Mouse (Mus musculus) C2C12 (cell line): ENCODE data around the gene Capg. TPM values are rescaled to one million over a fixed set of nuclear protein-coding genes. Genes with fewer than 3 reads are reported as not detected.

Experiments used
- H3K27me3 ChIP-seq: one replicate; pipeline ENCODE4 v1.6.1; 2011; ENCODE audit not compliant: control insufficient read depth, insufficient read depth, insufficient read length
- H3K36me3 ChIP-seq: one replicate; pipeline ENCODE4 v1.6.1; 2011; ENCODE audit not compliant: control insufficient read depth, insufficient read depth
- H3K4me3 ChIP-seq: one replicate; pipeline ENCODE4 v1.5.1; 2011; ENCODE audit warnings: mild to moderate bottlenecking, control low read depth; ENCODE audit not compliant: poor library complexity, insufficient read depth, severe bottlenecking
- H3K79me2 ChIP-seq: one replicate; pipeline ENCODE4 v1.6.1; 2011; ENCODE audit not compliant: control insufficient read depth, insufficient read depth
- H3K79me3 ChIP-seq: one replicate; pipeline ENCODE4 v1.6.1; 2011; ENCODE audit warnings: low read depth, control low read depth
- H3ac ChIP-seq: one replicate; pipeline ENCODE3; 2011; ENCODE audit warnings: low read depth; ENCODE audit not compliant: control insufficient read depth, insufficient read length
- CEBPB ChIP-seq: IDR thresholded peaks from one replicate; pipeline ENCODE4 v1.6.1; 2011; ENCODE audit warnings: low read depth, mild to moderate bottlenecking, control low read depth, moderate library complexity
- CTCF ChIP-seq: IDR thresholded peaks from one replicate; pipeline ENCODE4 v1.5.1; 2011; ENCODE audit not compliant: control insufficient read depth, insufficient read depth, insufficient read length
- FOSL1 ChIP-seq: IDR thresholded peaks from one replicate; pipeline ENCODE4 v1.8.0; 2011; ENCODE audit warnings: mild to moderate bottlenecking, low read length; ENCODE audit not compliant: poor library complexity, insufficient read depth, severe bottlenecking
- MAX ChIP-seq: IDR thresholded peaks from one replicate; pipeline ENCODE4 v1.6.1; 2011; ENCODE audit warnings: mild to moderate bottlenecking, control low read depth
- MYOD1 ChIP-seq: IDR thresholded peaks from one replicate; pipeline ENCODE4 v1.6.1; 2011; ENCODE audit warnings: low read depth; ENCODE audit not compliant: control insufficient read depth, insufficient read length
- MYOG ChIP-seq: IDR thresholded peaks from one replicate; pipeline ENCODE4 v1.6.1; 2011; ENCODE audit not compliant: control insufficient read depth, insufficient read length; ENCODE audit errors: extremely low read depth
- USF1 ChIP-seq: IDR thresholded peaks from one replicate; pipeline ENCODE4 v1.6.1; 2011; ENCODE audit warnings: low read depth, mild to moderate bottlenecking, control low read depth, moderate library complexity
- polyA plus RNA-seq: library from polyadenylated mRNA; unstranded; fragments of >200 nt; fragmentation: generic; extraction: Trizol; gene quantifications from one replicate; pipeline ENCODE4 v1.2.1, GENCODE M21; 2012; ENCODE audit warnings: missing spikeins

The Capg gene
- polyA plus RNA-seq, 1 experiment = 487 TPM

GRCm38 (mm10) chr6:72518842-72519241, 25.3 kb upstream of the Capg start:
- no peak overlapping the region for H3ac ChIP-seq
- no peaks in the 10 kb centered on the region for H3K27me3 ChIP-seq
- H3K79me3 ChIP-seq = no peaks in the 10 kb centered on the region
- H3K79me2 ChIP-seq = no peaks in the 10 kb centered on the region
- H3K36me3 ChIP-seq = no peaks in the 10 kb centered on the region
- H3K4me3 ChIP-seq = no peak overlapping the region
- TF ChIP-seq FOSL1 = no peak
- no peak for TF ChIP-seq USF1
- TF ChIP-seq MAX = no peak
- no peak for TF ChIP-seq CTCF
- TF ChIP-seq MYOD1 = no peak
- no peak for TF ChIP-seq MYOG
- no peak for TF ChIP-seq CEBPB

DNA sequence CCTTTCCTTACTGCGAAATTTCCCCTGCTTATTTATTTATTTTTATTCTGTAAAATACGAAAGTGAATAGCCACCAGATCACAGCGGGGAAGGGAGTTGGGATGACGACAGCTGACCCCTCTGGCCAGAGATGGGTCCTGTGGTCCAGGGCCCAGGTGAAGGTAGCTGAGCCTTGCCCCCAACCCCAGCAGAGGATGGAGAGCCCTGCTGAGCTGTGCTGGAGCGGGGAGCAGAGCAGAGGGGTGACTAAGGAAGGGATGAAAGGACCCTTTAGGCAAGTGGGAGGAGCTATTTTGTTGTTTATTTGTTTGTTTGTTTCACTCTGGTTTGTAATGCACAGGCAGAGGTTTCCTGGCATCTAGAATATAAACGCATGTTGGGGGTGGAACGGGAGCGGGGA, 24.9 kb upstream of the Capg start:
- H3K36me3 ChIP-seq = no peaks in the 10 kb centered on the region
- no peak overlapping the region for H3K4me3 ChIP-seq
- no peaks in the 10 kb centered on the region for H3K79me2 ChIP-seq
- H3K27me3 ChIP-seq = no peaks in the 10 kb centered on the region
- TF ChIP-seq MYOD1 (no peak), CTCF (no peak), USF1 (no peak), MAX (no peak), CEBPB (no peak), FOSL1 (no peak), MYOG (no peak)
- no peaks in the 10 kb centered on the region for H3K79me3 ChIP-seq
- H3ac ChIP-seq = no peak overlapping the region

DNA sequence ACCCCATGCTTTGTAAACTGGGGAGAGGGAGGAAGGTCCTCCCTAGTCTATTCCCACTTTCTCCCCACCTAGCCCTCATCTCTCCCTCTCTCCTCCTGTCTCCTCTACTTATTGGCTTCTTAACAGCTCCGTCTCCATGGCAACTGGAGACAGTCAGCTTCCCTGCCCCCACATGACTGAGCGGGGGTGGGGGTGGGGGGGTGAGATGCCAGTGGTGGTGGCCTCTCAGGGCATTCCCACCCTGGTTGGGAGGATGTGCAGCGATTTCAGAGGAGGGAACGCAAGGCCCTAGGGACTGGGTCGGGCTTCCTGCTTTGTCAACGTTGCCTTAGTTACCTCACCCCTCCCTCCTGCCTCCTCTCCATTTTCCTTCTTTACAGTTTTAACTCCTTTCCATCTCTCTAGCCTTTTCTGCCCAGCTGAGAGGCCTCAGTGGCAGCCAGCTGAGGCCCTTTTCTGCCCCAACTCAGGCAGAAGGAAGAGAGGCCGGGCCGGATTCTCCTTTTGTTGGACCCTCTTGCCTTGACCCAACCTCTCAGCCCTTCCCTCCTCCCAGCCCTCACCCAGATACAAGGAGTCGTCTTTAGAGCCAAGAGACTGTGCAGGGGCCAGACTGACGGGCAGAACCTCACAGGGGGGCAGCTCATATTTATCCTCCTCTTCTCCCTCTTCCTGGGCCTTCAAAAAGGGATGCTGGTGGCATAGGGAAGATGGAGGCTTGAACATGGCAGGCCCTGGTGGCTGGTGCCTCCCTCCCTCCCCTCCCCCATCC, 24.1 kb upstream of the Capg start:
- no peaks in the 10 kb centered on the region for H3K36me3 ChIP-seq
- H3ac ChIP-seq = no peak overlapping the region
- TF ChIP-seq CEBPB (no peak), MAX (no peak), CTCF (no peak), MYOD1 (no peak), USF1 (no peak), MYOG (no peak), FOSL1 (no peak)
- no peaks in the 10 kb centered on the region for H3K79me2 ChIP-seq
- H3K79me3 ChIP-seq = no peaks in the 10 kb centered on the region
- no peak overlapping the region for H3K4me3 ChIP-seq
- no peaks in the 10 kb centered on the region for H3K27me3 ChIP-seq

GRCm38 (mm10) chr6:72520904-72521303, 23.3 kb upstream of the Capg start:
- Histone ChIP-seq H3K79me3 (no peaks in the 10 kb centered on the region), H3ac (no peak overlapping the region), H3K79me2 (no peaks in the 10 kb centered on the region), H3K4me3 (no peak overlapping the region), H3K27me3 (no peaks in the 10 kb centered on the region), H3K36me3 (no peaks in the 10 kb centered on the region)
- TF ChIP-seq CTCF (no peak), CEBPB (no peak), FOSL1 (no peak), MYOG (no peak), MAX (no peak)

DNA sequence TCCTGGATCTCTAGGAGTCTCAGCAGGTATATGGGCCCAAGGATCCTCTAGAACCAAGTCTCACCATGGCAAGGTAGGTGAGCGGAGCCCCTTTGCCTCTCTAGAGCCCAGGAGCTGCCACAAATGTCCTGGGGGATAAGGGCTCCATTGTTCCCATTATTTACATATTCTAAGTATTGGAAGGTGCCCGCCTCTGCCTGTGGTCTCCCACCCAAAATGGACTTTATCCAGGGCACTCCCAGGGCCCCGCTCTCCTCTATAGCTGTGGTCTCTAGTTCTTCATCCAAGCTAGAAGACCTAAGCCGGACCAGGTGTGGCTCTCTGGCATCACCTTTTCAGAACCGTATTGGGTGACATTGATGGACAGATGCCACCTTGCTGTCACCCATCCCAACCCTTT, 22.6 kb upstream of the Capg start, which contains the start of gene Sh2d6:
Gene Sh2d6, minus strand, starts transcription at position 101 of the 400 bp plus-strand sequence.
- Histone ChIP-seq H3K27me3 (no peaks in the 10 kb centered on the region), H3K79me3 (no peaks in the 10 kb centered on the region), H3ac (no peak within 1 kb of the TSS), H3K36me3 (no peaks in the 10 kb centered on the region), H3K79me2 (no peaks in the 10 kb centered on the region), H3K4me3 (no peak within 1 kb of the TSS)
- TF ChIP-seq CEBPB (no peak), USF1 (no peak), MYOG (no peak), CTCF (no peak), MYOD1 (no peak), FOSL1 (no peak), MAX (no peak)

DNA sequence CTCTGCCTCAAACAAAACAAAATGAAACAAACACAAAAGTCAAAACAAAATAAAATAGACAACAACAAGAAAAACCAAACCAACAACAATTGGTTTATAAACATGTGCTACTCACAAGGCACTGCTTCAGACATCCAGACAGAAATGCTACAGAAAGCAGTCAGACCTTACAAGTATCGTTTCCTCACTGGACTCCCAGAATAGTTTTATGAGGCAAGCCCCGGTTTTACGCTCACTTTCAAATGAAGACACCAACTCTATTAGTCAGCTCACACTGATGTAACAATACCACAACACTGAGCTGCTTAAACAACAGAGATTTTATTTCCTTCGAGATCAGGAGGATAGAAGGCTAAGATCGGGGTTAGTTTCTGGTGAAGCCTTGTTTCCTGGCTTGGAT, 21.9 kb upstream of the Capg start:
- no peaks in the 10 kb centered on the region for H3K36me3 ChIP-seq
- no peaks in the 10 kb centered on the region for H3K79me2 ChIP-seq
- no peak overlapping the region for H3ac ChIP-seq
- no peak overlapping the region for H3K4me3 ChIP-seq
- no peaks in the 10 kb centered on the region for H3K27me3 ChIP-seq
- no peaks in the 10 kb centered on the region for H3K79me3 ChIP-seq
- TF ChIP-seq MYOD1 (no peak), MYOG (no peak), FOSL1 (no peak), USF1 (no peak)
